Mouse (Mus musculus): ENCODE data around the gene Plch2.

- TF ChIP-seq POLR2A (IDR thresholded peaks at IDR 0.05; ENCODE audit: insufficient read length, low read depth) (no peak), SRF (IDR thresholded peaks at IDR 0.05; ENCODE audit: control insufficient read depth, insufficient read length, low read depth) (no peak), MAX (IDR thresholded peaks at IDR 0.05; ENCODE audit: low read depth) (no peak), TCF3 (IDR thresholded peaks at IDR 0.05; ENCODE audit: insufficient read length, low read depth) (no peak), USF1 (IDR thresholded peaks at IDR 0.05; ENCODE audit: low read depth) (no peak), POLR2AphosphoS2 (IDR thresholded peaks at IDR 0.05; ENCODE audit: insufficient read length, low read depth) (no peak), CEBPB (IDR thresholded peaks at IDR 0.05; ENCODE audit: insufficient read depth, poor library complexity, severe bottlenecking) (no peak)
These were observed 39.8 kb downstream of the Plch2 start for GRCm38 (mm10) chr4:155016807-155017206.
